Mouse (Mus musculus) bone marrow macrophage, adult 2 months (primary cell): ENCODE results near the gene Klra17.
"Not testable (repeated sequence)": the region's sequence is repeated elsewhere in the genome, so short reads cannot be mapped to it uniquely, and the experiment has no call there.

Experiments
- CTCF ChIP-seq: IDR thresholded peaks from 2 replicates; pipeline ENCODE4 v1.5.1; 2012; ENCODE audit warnings: low read depth, mild to moderate bottlenecking, low read length, moderate library complexity
- POLR2A ChIP-seq: IDR thresholded peaks from 2 replicates; pipeline ENCODE4 v1.6.1; 2012; ENCODE audit warnings: mild to moderate bottlenecking, low read depth, low read length, borderline replicate concordance

DNA sequence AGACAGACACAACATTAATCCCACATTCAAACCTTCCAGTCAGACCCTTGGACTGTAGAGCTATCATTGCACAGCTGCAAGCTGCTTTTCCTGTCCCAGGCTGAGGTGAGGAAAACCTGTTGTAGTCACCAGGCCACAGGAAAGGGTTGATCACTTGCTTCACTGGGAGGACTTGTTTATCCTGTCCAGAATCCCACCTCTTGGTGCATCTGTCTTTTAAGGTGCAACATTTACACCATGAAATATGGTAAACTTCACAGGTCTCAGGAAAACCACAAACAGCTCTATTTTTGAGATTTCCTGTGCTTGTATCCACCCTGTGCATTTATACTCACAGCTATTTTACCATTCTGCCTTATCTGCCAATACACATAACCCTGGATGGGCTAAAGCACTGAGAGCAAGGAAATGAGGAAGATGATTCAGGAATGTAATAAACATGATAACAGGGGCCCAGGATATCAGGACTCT, 41.0 kb upstream of the Klra17 start, which contains the start of gene Klra5:
- TF ChIP-seq POLR2A, CTCF: not testable (repeated sequence)
